Mouse (Mus musculus): ENCODE measurements around the gene Arfgef2. TPM values are rescaled to one million over a fixed set of nuclear protein-coding genes. Genes with fewer than 3 reads are reported as not detected.

Gene Arfgef2
- polyA plus RNA-seq, 1 experiment from 2014 or later: 6.1 TPM

DNA sequence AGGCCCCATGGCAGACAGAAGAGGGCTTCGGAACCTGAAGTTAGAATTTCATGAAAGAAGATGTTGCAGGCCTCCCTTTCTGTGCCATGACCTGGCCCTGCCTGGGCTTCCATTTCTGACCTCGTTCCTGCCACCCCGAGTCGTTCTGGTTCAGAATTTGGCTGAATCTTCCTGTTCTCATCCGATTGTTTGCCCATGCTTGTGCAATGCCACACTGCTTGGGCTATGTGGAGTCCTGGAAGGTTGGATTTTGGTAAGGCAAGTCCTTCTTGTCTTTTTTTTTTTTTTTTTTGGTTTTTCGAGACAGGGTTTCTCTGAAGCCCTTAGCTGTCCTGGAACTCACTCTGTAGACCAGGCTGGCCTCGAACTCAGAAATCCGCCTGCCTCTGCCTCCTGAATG, 50.4 kb downstream of the Arfgef2 start:
- Histone ChIP-seq H3K9ac (ENCODE audit: low read length) (no peak overlapping the region), H3K4me1 (replicated peaks; ENCODE audit: control insufficient read depth, insufficient read depth, low read length) (no peaks in the 10 kb centered on the region), H3K4me2 (ENCODE audit: low read depth, low read length, severe bottlenecking) (no peak overlapping the region), H3K27ac (ENCODE audit: low read depth, low read length) (no peak overlapping the region), H3K4me3 (ENCODE audit: low read depth, low read length) (no peak overlapping the region), H3K27me3 (ENCODE audit: control insufficient read depth, insufficient read depth, low read length) (no peaks in the 10 kb centered on the region), H3K36me3 (ENCODE audit: control insufficient read depth, insufficient read depth, low read length) (peaks cover 3% of the 10 kb centered on the region; the same call in 1 of the 2 replicates), H3K9me3 (ENCODE audit: control insufficient read depth, low read length) (no peaks in the 10 kb centered on the region; the same call in 1 of the 2 replicates)
- DNase-seq (ENCODE audit: low spot score): no peak
- 96% methylated on average over 8 of the region's 8 CpGs for WGBS
- ATAC-seq (replicated peaks; ENCODE audit: low FRiP score): no peak

DNA sequence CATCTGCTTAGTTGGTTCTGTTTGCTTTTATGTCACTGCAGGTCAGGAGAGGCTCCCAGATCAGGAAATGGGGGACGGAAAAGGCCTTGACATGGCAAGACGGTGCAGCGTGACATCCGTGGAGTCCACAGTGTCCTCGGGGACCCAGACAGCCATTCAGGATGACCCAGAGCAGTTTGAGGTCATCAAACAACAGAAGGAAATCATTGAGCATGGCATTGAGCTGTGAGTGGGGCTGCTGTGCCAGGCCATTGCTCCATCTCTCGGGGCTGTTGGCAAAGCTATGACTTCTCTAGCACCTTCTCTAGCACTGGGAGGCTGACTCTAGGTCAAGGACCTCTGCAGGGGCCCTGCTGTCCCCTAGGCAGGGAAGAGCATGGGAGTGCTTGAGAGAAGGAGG, 51.0 kb downstream of the Arfgef2 start:
- Histone ChIP-seq H3K36me3 (ENCODE audit: control insufficient read depth, insufficient read depth, low read length) (peaks cover 3% of the 10 kb centered on the region; the same call in 1 of the 2 replicates), H3K4me1 (replicated peaks; ENCODE audit: control insufficient read depth, insufficient read depth, low read length) (no peaks in the 10 kb centered on the region)
- no peak for ATAC-seq (replicated peaks; ENCODE audit: low FRiP score)

DNA sequence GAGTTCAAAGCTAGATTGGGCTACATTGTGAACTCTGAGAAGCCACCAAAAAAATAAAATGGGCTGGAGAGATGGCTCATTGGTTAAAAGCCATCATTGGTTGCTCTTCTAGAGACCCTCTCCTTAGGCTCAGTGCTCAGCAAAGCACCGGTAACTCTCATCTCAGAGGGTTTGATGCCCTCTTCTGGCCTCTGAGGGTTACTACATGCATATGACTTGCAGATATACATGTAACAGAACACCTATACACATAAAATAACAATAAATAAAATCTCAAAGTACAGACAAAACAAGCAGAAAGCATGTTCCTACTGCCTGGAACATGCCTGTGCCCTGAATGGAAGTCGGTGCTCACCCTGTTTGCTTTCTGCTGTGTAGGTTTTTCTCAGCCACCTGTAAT, 51.7 kb downstream of the Arfgef2 start:
- H3K27me3 ChIP-seq (ENCODE audit: control insufficient read depth, insufficient read depth, low read length): no peaks in the 10 kb centered on the region
- H3K4me3 ChIP-seq (ENCODE audit: low read depth, low read length): no peak overlapping the region
- ATAC-seq (replicated peaks; ENCODE audit: low FRiP score): no peak
- no peak overlapping the region for H3K9ac ChIP-seq (ENCODE audit: low read length)
- no peak overlapping the region for H3K27ac ChIP-seq (ENCODE audit: low read depth, low read length)
- 88% methylated on average over 2 of the region's 2 CpGs for WGBS
- H3K4me2 ChIP-seq (ENCODE audit: low read depth, low read length, severe bottlenecking): no peak overlapping the region
- no peak for DNase-seq (ENCODE audit: low spot score)
- H3K36me3 ChIP-seq (ENCODE audit: control insufficient read depth, insufficient read depth, low read length): peaks cover 2% of the 10 kb centered on the region; the same call in 1 of the 2 replicates
- H3K4me1 ChIP-seq (replicated peaks; ENCODE audit: control insufficient read depth, insufficient read depth, low read length): no peaks in the 10 kb centered on the region
- H3K9me3 ChIP-seq (ENCODE audit: control insufficient read depth, low read length): no peaks in the 10 kb centered on the region; the same call in 1 of the 2 replicates

More for the DNA sequence above, 51.0 kb downstream of the Arfgef2 start:
- H3K4me3 ChIP-seq (ENCODE audit: low read depth, low read length): no peak overlapping the region
- H3K9ac ChIP-seq (ENCODE audit: low read length): no peak overlapping the region
- H3K27me3 ChIP-seq (ENCODE audit: control insufficient read depth, insufficient read depth, low read length): no peaks in the 10 kb centered on the region
- no peak overlapping the region for H3K27ac ChIP-seq (ENCODE audit: low read depth, low read length)
- no peak for DNase-seq (ENCODE audit: low spot score)
- H3K4me2 ChIP-seq (ENCODE audit: low read depth, low read length, severe bottlenecking): no peak overlapping the region
- 94% methylated on average over 6 of the region's 6 CpGs for WGBS
- H3K9me3 ChIP-seq (ENCODE audit: control insufficient read depth, low read length): no peaks in the 10 kb centered on the region; the same call in 1 of the 2 replicates

DNA sequence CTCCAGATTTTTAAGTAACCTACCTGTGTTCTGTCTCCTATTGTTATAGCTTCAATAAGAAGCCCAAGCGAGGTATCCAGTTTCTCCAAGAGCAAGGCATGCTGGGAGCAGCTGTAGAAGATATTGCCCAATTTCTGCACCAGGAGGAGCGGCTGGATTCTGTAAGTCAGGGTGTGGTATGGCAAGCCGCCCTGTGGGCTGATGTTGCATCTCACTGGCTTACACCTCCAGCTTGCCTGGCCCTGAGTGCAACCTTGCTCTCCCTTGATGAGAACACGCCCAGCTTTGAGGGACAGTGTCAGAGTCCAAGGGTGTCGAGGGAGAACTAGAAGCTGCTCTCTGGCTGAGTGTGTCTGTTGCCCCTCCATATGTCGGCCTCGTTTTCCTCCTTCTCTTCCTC, 53.8 kb downstream of the Arfgef2 start:
- no peak overlapping the region for H3K4me3 ChIP-seq (ENCODE audit: low read depth, low read length)
- no peak overlapping the region for H3K27ac ChIP-seq (ENCODE audit: low read depth, low read length)
- ATAC-seq (replicated peaks; ENCODE audit: low FRiP score) (no peak), DNase-seq (ENCODE audit: low spot score) (no peak)
- H3K4me1 ChIP-seq (replicated peaks; ENCODE audit: control insufficient read depth, insufficient read depth, low read length): no peaks in the 10 kb centered on the region
- no peaks in the 10 kb centered on the region for H3K9me3 ChIP-seq (ENCODE audit: control insufficient read depth, low read length)
- WGBS: 90% methylated on average over 7 of the region's 7 CpGs
- H3K36me3 ChIP-seq (ENCODE audit: control insufficient read depth, insufficient read depth, low read length): no peaks in the 10 kb centered on the region; the same call in 1 of the 2 replicates
- no peaks in the 10 kb centered on the region for H3K27me3 ChIP-seq (ENCODE audit: control insufficient read depth, insufficient read depth, low read length)
- H3K4me2 ChIP-seq (ENCODE audit: low read depth, low read length, severe bottlenecking): no peak overlapping the region
- no peak overlapping the region for H3K9ac ChIP-seq (ENCODE audit: low read length)

DNA sequence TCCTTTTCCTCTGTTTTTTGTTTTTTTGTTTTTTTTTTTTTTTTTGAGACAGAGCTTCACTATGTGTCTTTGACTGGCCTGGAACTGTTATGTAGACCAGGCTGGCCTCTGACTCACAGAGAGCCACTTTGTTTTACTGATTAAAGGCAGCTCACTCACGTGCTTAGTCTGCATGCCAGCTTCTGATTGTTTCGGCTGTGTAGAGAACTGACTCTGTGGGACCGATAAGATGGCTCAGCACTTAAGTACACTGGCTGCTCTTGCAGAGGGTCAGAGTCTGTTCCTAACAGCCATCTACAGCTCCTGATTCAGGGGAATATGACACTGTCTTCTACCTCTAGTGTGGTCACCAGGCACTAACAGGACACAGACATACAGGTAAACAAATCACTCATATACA, 57.1 kb downstream of the Arfgef2 start:
- Histone ChIP-seq H3K4me1 (replicated peaks; ENCODE audit: control insufficient read depth, insufficient read depth, low read length) (no peaks in the 10 kb centered on the region), H3K4me3 (ENCODE audit: low read depth, low read length) (no peak overlapping the region), H3K9ac (ENCODE audit: low read length) (no peak overlapping the region), H3K27me3 (ENCODE audit: control insufficient read depth, insufficient read depth, low read length) (no peaks in the 10 kb centered on the region), H3K9me3 (ENCODE audit: control insufficient read depth, low read length) (no peaks in the 10 kb centered on the region), H3K27ac (ENCODE audit: low read depth, low read length) (no peak overlapping the region), H3K4me2 (ENCODE audit: low read depth, low read length, severe bottlenecking) (no peak overlapping the region), H3K36me3 (ENCODE audit: control insufficient read depth, insufficient read depth, low read length) (no peaks in the 10 kb centered on the region; the same call in 1 of the 2 replicates)
- ATAC-seq (replicated peaks; ENCODE audit: low FRiP score): no peak
- DNase-seq (ENCODE audit: low spot score): no peak
- 86% methylated on average over 3 of the region's 3 CpGs for WGBS

DNA sequence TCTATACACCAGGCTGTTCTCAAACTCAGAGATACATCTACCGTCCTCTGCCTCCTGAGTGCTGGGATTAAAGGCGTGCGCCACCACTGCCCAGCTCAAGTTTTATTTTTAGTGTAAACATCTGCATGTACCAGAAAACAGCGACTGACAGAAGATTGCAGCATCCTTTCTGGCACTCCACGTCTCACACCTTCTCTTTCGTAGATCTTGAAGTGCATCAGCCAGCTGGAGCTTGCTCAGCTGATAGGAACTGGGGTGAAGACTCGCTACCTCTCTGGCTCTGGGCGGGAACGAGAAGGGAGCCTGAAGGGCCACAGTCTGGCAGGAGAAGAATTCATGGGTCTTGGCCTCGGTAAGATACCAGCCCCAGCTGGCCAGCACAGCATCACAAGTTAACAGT, 60.1 kb downstream of the Arfgef2 start:
- Histone ChIP-seq H3K9me3 (ENCODE audit: control insufficient read depth, low read length) (no peaks in the 10 kb centered on the region), H3K4me2 (ENCODE audit: low read depth, low read length, severe bottlenecking) (no peak overlapping the region), H3K9ac (ENCODE audit: low read length) (no peak overlapping the region), H3K4me1 (replicated peaks; ENCODE audit: control insufficient read depth, insufficient read depth, low read length) (no peaks in the 10 kb centered on the region), H3K27ac (ENCODE audit: low read depth, low read length) (no peak overlapping the region), H3K27me3 (ENCODE audit: control insufficient read depth, insufficient read depth, low read length) (no peaks in the 10 kb centered on the region), H3K4me3 (ENCODE audit: low read depth, low read length) (no peak overlapping the region), H3K36me3 (ENCODE audit: control insufficient read depth, insufficient read depth, low read length) (no peaks in the 10 kb centered on the region; the same call in 1 of the 2 replicates)
- ATAC-seq (replicated peaks; ENCODE audit: low FRiP score): no peak
- 90% methylated on average over 10 of the region's 10 CpGs for WGBS
- no peak for DNase-seq (ENCODE audit: low spot score)

DNA sequence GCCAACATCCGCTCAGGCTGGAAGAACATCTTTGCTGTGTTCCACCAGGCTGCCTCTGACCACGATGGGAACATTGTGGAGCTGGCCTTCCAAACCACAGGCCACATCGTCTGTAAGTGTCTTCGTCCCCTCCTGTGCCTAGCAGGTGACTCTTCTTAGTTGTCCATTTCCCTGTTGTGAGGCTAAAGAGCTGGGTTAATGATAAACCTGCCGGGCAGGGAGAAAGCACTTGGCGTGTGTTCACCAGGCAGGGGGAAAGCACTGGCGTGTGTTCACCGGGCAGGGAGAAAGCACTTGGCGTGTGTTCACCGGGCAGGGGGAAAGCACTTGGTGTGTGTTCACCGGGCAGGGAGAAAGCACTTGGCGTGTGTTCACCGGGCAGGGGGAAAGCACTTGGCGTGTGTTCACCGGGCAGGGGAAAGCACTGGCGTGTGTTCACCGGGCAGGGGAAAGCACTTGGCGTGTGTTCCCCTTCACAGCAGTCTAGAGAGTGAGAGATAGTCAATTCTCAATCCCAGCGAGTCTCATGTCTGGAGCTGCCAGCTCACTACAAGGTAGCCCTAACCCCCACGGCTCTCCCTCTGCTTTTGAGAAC, 65.0 kb downstream of the Arfgef2 start:
- H3K9ac ChIP-seq (ENCODE audit: low read length): no peak overlapping the region
- WGBS: 95% methylated on average over 20 of the region's 20 CpGs
- no peak overlapping the region for H3K27ac ChIP-seq (ENCODE audit: low read depth, low read length)
- no peak for ATAC-seq (replicated peaks; ENCODE audit: low FRiP score)
- no peak for DNase-seq (ENCODE audit: low spot score)
- H3K4me1 ChIP-seq (replicated peaks; ENCODE audit: control insufficient read depth, insufficient read depth, low read length): no peaks in the 10 kb centered on the region
- H3K36me3 ChIP-seq (ENCODE audit: control insufficient read depth, insufficient read depth, low read length): peaks cover 2% of the 10 kb centered on the region; the same call in 1 of the 2 replicates
- no peaks in the 10 kb centered on the region for H3K9me3 ChIP-seq (ENCODE audit: control insufficient read depth, low read length)
- no peak overlapping the region for H3K4me2 ChIP-seq (ENCODE audit: low read depth, low read length, severe bottlenecking)
- no peaks in the 10 kb centered on the region for H3K27me3 ChIP-seq (ENCODE audit: control insufficient read depth, insufficient read depth, low read length)
- H3K4me3 ChIP-seq (ENCODE audit: low read depth, low read length): no peak overlapping the region

DNA sequence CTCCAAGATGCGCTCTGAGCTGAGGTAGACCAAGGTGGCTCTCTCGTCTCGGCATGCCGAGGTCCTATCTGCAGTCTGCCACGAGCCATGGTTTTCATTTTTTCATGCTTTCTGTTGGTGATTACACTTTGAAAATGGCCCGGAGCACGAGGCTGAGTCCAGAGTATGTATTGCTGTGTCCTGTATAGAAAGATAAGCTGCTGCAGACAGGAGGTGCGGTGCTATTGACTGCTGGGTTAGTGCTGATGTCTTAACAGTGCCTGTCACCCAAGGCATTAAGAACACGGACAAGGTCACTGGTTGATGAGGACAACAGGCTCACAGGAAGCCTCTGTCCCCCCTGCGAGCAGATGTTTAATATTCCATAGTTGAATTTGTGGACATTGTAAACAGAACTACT, 65.5 kb downstream of the Arfgef2 start:
- 91% methylated on average over 10 of the region's 10 CpGs for WGBS
- no peak overlapping the region for H3K4me2 ChIP-seq (ENCODE audit: low read depth, low read length, severe bottlenecking)
- H3K9ac ChIP-seq (ENCODE audit: low read length): no peak overlapping the region
- no peaks in the 10 kb centered on the region for H3K9me3 ChIP-seq (ENCODE audit: control insufficient read depth, low read length)
- H3K36me3 ChIP-seq (ENCODE audit: control insufficient read depth, insufficient read depth, low read length): peaks cover 2% of the 10 kb centered on the region; the same call in 1 of the 2 replicates
- no peak overlapping the region for H3K4me3 ChIP-seq (ENCODE audit: low read depth, low read length)
- ATAC-seq (replicated peaks; ENCODE audit: low FRiP score) (no peak), DNase-seq (ENCODE audit: low spot score) (no peak)
- H3K27me3 ChIP-seq (ENCODE audit: control insufficient read depth, insufficient read depth, low read length): no peaks in the 10 kb centered on the region
- no peaks in the 10 kb centered on the region for H3K4me1 ChIP-seq (replicated peaks; ENCODE audit: control insufficient read depth, insufficient read depth, low read length)
- H3K27ac ChIP-seq (ENCODE audit: low read depth, low read length): no peak overlapping the region

DNA sequence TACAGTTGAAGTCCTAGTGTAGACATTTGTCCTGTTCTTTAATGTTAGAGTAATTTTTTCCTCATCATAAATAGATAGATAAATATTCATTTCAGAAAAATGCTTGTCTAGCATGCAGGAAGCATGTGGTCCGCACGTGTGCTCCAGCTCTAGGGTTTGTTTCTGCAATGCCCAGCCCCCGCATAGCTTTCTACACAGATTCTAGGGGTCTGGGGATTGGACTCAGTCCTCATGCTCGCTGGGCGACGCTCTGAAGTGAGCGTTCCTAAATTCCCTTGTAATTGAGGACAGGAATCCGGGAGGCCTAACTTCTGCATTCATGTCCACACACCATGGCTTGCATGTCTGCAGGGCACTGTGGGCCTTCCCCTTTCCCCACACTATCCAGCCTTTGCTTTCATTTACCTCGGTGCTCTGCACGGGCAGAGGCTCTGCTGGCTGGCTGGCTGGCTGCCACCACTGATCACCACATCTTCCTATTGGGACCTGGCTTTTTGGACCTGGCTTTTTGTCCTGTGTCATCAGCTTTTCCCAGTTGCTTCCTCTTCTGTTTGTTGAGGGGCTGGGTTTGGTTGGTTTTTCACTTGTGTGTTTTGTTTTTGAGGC, 69.4 kb downstream of the Arfgef2 start:
- peaks cover 2% of the 10 kb centered on the region; the same call in 1 of the 2 replicates for H3K36me3 ChIP-seq (ENCODE audit: control insufficient read depth, insufficient read depth, low read length)
- WGBS: 86% methylated on average over 10 of the region's 10 CpGs

More for the DNA sequence above, 69.4 kb downstream of the Arfgef2 start:
- no peak overlapping the region for H3K4me2 ChIP-seq (ENCODE audit: low read depth, low read length, severe bottlenecking)
- DNase-seq (ENCODE audit: low spot score) (no peak), ATAC-seq (replicated peaks; ENCODE audit: low FRiP score) (no peak)
- H3K4me1 ChIP-seq (replicated peaks; ENCODE audit: control insufficient read depth, insufficient read depth, low read length): no peaks in the 10 kb centered on the region
- H3K9me3 ChIP-seq (ENCODE audit: control insufficient read depth, low read length): no peaks in the 10 kb centered on the region
- no peaks in the 10 kb centered on the region for H3K27me3 ChIP-seq (ENCODE audit: control insufficient read depth, insufficient read depth, low read length)
- H3K27ac ChIP-seq (ENCODE audit: low read depth, low read length): no peak overlapping the region
- H3K9ac ChIP-seq (ENCODE audit: low read length): no peak overlapping the region
- no peak overlapping the region for H3K4me3 ChIP-seq (ENCODE audit: low read depth, low read length)
